Mouse (Mus musculus) ES-Bruce4 (cell line): Measurements from ENCODE around the gene Pbxip1.

Experiments
- CTCF ChIP-seq: IDR thresholded peaks from one replicate; pipeline ENCODE4 v1.8.1; 2011; ENCODE audit warnings: low read depth, low read length
- EP300 ChIP-seq: IDR thresholded peaks from 2 replicates; pipeline ENCODE4 v1.6.1; 2011; ENCODE audit warnings: low read depth, low read length; ENCODE audit not compliant: insufficient read depth
- POLR2A ChIP-seq: IDR thresholded peaks from one replicate; pipeline ENCODE4 v1.8.1; 2011; ENCODE audit warnings: low read length; ENCODE audit not compliant: insufficient read depth

- TF ChIP-seq EP300 (no peak), CTCF (no peak), POLR2A (no peak)
Measured at GRCm38 (mm10) chr3:89392871-89393311, 43.6 kb upstream of the Pbxip1 start.
